Mouse (Mus musculus) forebrain, embryonic 11.5 days (tissue): ENCODE results near the gene Erich6b. TPM values are rescaled to one million over a fixed set of nuclear protein-coding genes. Genes with fewer than 3 reads are reported as not detected.

ENCODE experiments used
- ATAC-seq: fragments of 200-750 bp; cut with Nextera tagmentation; replicated peaks from 2 replicates; pipeline ENCODE4 v1.8.0; 2017; ENCODE audit warnings: moderate TSS enrichment; ENCODE audit not compliant: low FRiP score
- DNase-seq: peaks from one replicate; pipeline ENCODE4 v3.0.0-alpha.2; 2017; ENCODE audit warnings: low spot score
- H3K27ac ChIP-seq: fragments of 300-500 bp; sonication (generic); 2 replicates; pipeline ENCODE4 v1.5.1; 2014; ENCODE audit warnings: low read depth, low read length
- H3K27me3 ChIP-seq: fragments of 300-500 bp; sonication (generic); 2 replicates; pipeline ENCODE4 v1.6.1; 2014; ENCODE audit warnings: mild to moderate bottlenecking, low read length, mixed read lengths; ENCODE audit not compliant: control insufficient read depth, insufficient read depth
- H3K36me3 ChIP-seq: fragments of 300-500 bp; sonication (generic); 2 replicates; pipeline ENCODE4 v1.6.1; 2014; ENCODE audit warnings: mild to moderate bottlenecking, low read length, moderate library complexity, mixed read lengths; ENCODE audit not compliant: control insufficient read depth, insufficient read depth
- H3K4me1 ChIP-seq: fragments of 300-500 bp; sonication (generic); replicated peaks from 2 replicates; pipeline ENCODE4 v1.6.1; 2014; ENCODE audit warnings: low read length, mixed read lengths; ENCODE audit not compliant: control insufficient read depth, insufficient read depth
- H3K4me2 ChIP-seq: fragments of 300-500 bp; sonication (generic); 2 replicates; pipeline ENCODE4 v1.6.1; 2014; ENCODE audit warnings: low read depth, mild to moderate bottlenecking, low read length, moderate library complexity, mixed read lengths; ENCODE audit not compliant: severe bottlenecking
- H3K4me3 ChIP-seq: fragments of 300-500 bp; sonication (generic); 2 replicates; pipeline ENCODE4 v1.5.1; 2014; ENCODE audit warnings: low read depth, low read length
- H3K9ac ChIP-seq: fragments of 300-500 bp; sonication (generic); 2 replicates; pipeline ENCODE4 v1.6.1; 2014; ENCODE audit warnings: low read length
- H3K9me3 ChIP-seq: fragments of 300-500 bp; sonication (generic); 2 replicates; pipeline ENCODE4 v1.6.1; 2016; ENCODE audit warnings: low read length, mixed read lengths; ENCODE audit not compliant: control insufficient read depth
- WGBS: fragments of 180-500 bp; shearing (Covaris S2); extraction: QIAGEN DNeasy Blood & Tissue Kit; methylation state at CpG from one replicate; pipeline ENCODE4 v1.1.7; 2014; 5-methylcytosine and 5-hydroxymethylcytosine counted together
- polyA plus RNA-seq: library from polyadenylated mRNA; unstranded; fragments of >200 nt; fragmentation: Nextera tagmentation; extraction: Ambion mirVana; gene quantifications from 2 replicates; pipeline ENCODE4 v1.2.1, GENCODE M21; 2014

Erich6b gene
- polyA plus RNA-seq, 1 experiment from 2014 or later = not detected

GRCm38 (mm10) chr14:75669085-75669645 is 27.1 kb downstream of the Erich6b start:
- Histone ChIP-seq H3K27me3 (no peaks in the 10 kb centered on the region), H3K9ac (no peak overlapping the region), H3K4me1 (no peaks in the 10 kb centered on the region), H3K4me2 (no peak overlapping the region), H3K36me3 (no peaks in the 10 kb centered on the region), H3K4me3 (no peak overlapping the region), H3K27ac (no peak overlapping the region), H3K9me3 (no peaks in the 10 kb centered on the region)
- DNase-seq (no peak), ATAC-seq (no peak)
- 93% methylated on average over 1 of the region's 1 CpGs for WGBS

GRCm38 (mm10) chr14:75676316-75676715 is 34.3 kb downstream of the Erich6b start:
- H3K9ac ChIP-seq = no peak overlapping the region
- no peaks in the 10 kb centered on the region for H3K27me3 ChIP-seq
- no peaks in the 10 kb centered on the region for H3K4me1 ChIP-seq
- no peaks in the 10 kb centered on the region for H3K36me3 ChIP-seq
- WGBS = 76% methylated on average over 6 of the region's 6 CpGs
- no peak overlapping the region for H3K4me3 ChIP-seq
- no peak for ATAC-seq
- no peaks in the 10 kb centered on the region for H3K9me3 ChIP-seq
- DNase-seq = no peak
- H3K27ac ChIP-seq = no peak overlapping the region
- no peak overlapping the region for H3K4me2 ChIP-seq

DNA sequence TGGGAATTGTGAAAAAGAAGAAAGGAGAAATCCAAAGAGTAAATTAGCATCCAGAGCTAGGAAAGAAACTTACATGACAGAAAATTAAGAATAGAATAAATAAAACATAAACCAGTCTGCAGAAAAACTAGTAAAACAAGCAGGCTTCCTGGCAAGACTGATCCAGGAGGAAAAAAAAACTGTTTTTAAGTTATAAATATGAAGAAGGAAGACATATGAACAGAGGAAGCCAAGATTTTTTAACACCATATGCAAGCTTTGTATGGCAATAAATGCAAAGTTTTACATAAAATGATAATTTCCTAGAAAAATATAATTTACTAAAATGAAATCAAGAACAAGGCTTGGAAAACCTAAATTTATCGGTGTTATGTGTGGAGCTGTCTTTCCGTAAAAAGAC is 48.4 kb downstream of the Erich6b start:
- no peak for ATAC-seq
- WGBS = 92% methylated on average over 2 of the region's 2 CpGs
- DNase-seq = no peak
- H3K4me2 ChIP-seq = no peak overlapping the region
- H3K9me3 ChIP-seq = no peaks in the 10 kb centered on the region
- no peak overlapping the region for H3K27ac ChIP-seq
- H3K36me3 ChIP-seq = no peaks in the 10 kb centered on the region
- no peaks in the 10 kb centered on the region for H3K27me3 ChIP-seq
- no peak overlapping the region for H3K9ac ChIP-seq
- no peaks in the 10 kb centered on the region for H3K4me1 ChIP-seq
- no peak overlapping the region for H3K4me3 ChIP-seq

- no peak overlapping the region for H3K4me3 ChIP-seq
- H3K27me3 ChIP-seq = no peaks in the 10 kb centered on the region
- WGBS = 84% methylated on average over 5 of the region's 5 CpGs
Measured at GRCm38 (mm10) chr14:75696096-75696495, 54.0 kb downstream of the Erich6b start.

DNA sequence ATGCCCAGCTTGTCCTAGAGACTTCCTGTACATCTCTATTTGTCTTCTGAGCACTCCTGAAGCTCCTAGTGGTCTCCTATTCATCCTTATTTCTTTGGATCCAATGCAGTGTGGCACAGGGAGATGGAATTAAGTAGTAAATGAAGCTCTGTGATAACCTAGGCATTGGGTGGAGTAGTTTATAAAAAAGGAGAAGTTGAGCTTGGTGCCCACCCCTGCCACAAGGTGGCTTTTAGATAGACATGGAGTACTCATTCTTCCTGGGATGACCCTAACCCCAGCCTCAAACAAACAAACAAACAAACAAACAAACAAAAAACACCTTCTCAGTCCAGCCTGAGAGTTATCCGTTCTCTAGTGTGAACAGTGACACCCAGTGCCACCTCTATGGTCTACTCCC is 55.9 kb downstream of the Erich6b start:
- WGBS = 94% methylated on average over 1 of the region's 1 CpGs
- no peak for ATAC-seq

More at GRCm38 (mm10) chr14:75696096-75696495, 54.0 kb downstream of the Erich6b start:
- no peaks in the 10 kb centered on the region for H3K4me1 ChIP-seq
- DNase-seq = no peak
- H3K4me2 ChIP-seq = no peak overlapping the region
- no peaks in the 10 kb centered on the region for H3K9me3 ChIP-seq
- H3K36me3 ChIP-seq = no peaks in the 10 kb centered on the region
- H3K27ac ChIP-seq = no peak overlapping the region
- H3K9ac ChIP-seq = no peak overlapping the region
- ATAC-seq = no peak

DNA sequence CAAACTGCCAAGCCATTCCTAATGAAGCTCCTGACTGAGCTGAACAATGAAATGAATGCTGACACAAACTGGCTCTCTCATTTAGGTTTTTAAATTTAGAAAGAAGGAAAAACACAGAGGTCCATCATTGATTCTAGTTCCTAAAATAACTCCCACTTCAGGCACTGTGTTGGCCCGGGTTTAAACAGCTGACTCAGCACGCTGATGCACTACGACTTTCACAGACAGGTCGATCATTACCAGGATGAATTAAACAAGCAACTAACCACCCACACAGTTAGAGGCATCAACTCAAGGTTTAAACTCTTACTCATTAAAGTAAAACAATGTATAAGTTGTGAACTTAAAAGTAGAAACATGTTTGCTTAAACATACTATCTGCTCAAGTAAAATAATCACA is 64.6 kb downstream of the Erich6b start:
- no peak for DNase-seq
- 92% methylated on average over 4 of the region's 4 CpGs for WGBS
- H3K9ac ChIP-seq = no peak overlapping the region
- H3K27ac ChIP-seq = no peak overlapping the region
- H3K4me2 ChIP-seq = no peak overlapping the region
- H3K4me1 ChIP-seq = no peaks in the 10 kb centered on the region
- H3K9me3 ChIP-seq = no peaks in the 10 kb centered on the region
- no peak for ATAC-seq
- no peak overlapping the region for H3K4me3 ChIP-seq
- peaks cover 11% of the 10 kb centered on the region; the same call in 1 of the 2 replicates for H3K36me3 ChIP-seq
- H3K27me3 ChIP-seq = no peaks in the 10 kb centered on the region

More for the DNA sequence above, 55.9 kb downstream of the Erich6b start:
- Histone ChIP-seq H3K9me3 (no peaks in the 10 kb centered on the region), H3K4me3 (no peak overlapping the region), H3K4me2 (no peak overlapping the region), H3K27ac (no peak overlapping the region), H3K4me1 (no peaks in the 10 kb centered on the region), H3K27me3 (no peaks in the 10 kb centered on the region), H3K9ac (no peak overlapping the region), H3K36me3 (no peaks in the 10 kb centered on the region)
- DNase-seq = no peak

- H3K9ac ChIP-seq = no peak overlapping the region
- H3K4me2 ChIP-seq = no peak overlapping the region
- H3K36me3 ChIP-seq = peaks cover 11% of the 10 kb centered on the region; the same call in 1 of the 2 replicates
- WGBS = 42% methylated on average over 7 of the region's 7 CpGs
- no peaks in the 10 kb centered on the region for H3K4me1 ChIP-seq
- H3K9me3 ChIP-seq = no peaks in the 10 kb centered on the region
- H3K4me3 ChIP-seq = no peak overlapping the region
- H3K27me3 ChIP-seq = no peaks in the 10 kb centered on the region
- no peak for ATAC-seq
- DNase-seq = no peak
- no peak overlapping the region for H3K27ac ChIP-seq
Measured at GRCm38 (mm10) chr14:75707771-75708170, 65.7 kb downstream of the Erich6b start.

GRCm38 (mm10) chr14:75708986-75709385 is 66.9 kb downstream of the Erich6b start:
- Histone ChIP-seq H3K36me3 (peaks cover 7% of the 10 kb centered on the region; the same call in 1 of the 2 replicates), H3K4me1 (no peaks in the 10 kb centered on the region), H3K27me3 (no peaks in the 10 kb centered on the region), H3K9me3 (no peaks in the 10 kb centered on the region), H3K4me3 (no peak overlapping the region), H3K9ac (no peak overlapping the region), H3K4me2 (no peak overlapping the region), H3K27ac (no peak overlapping the region)
- DNase-seq (no peak), ATAC-seq (no peak)
- WGBS = 100% methylated on average over 1 of the region's 1 CpGs

GRCm38 (mm10) chr14:75711731-75712130 is 69.7 kb downstream of the Erich6b start:
- DNase-seq (no peak), ATAC-seq (no peak)
- H3K4me3 ChIP-seq = no peak overlapping the region
- H3K4me2 ChIP-seq = no peak overlapping the region
- H3K27ac ChIP-seq = no peak overlapping the region
- H3K4me1 ChIP-seq = no peaks in the 10 kb centered on the region
- H3K27me3 ChIP-seq = no peaks in the 10 kb centered on the region
- 95% methylated on average over 3 of the region's 3 CpGs for WGBS
- no peaks in the 10 kb centered on the region for H3K9me3 ChIP-seq
- H3K36me3 ChIP-seq = peaks cover 6% of the 10 kb centered on the region; the same call in 1 of the 2 replicates
- H3K9ac ChIP-seq = no peak overlapping the region
